Mouse (Mus musculus) heart, postnatal 36 days (tissue): ENCODE data around the gene Trim71. TPM values are rescaled to one million over a fixed set of nuclear protein-coding genes. Genes with fewer than 3 reads are reported as not detected.

Experiments used
- DNase-seq, 2 experiments: peaks; one replicate each; pipeline ENCODE4 v3.0.0; 2021 to 2022
- intact Hi-C: fragments of 180-260 bp; cut with DNase I; formaldehyde crosslinking; loops from one replicate; pipeline ENCODE4 v1.15.1; 2025
- total RNA-seq, 2 experiments: library from RNA; stranded (reverse); gene quantifications; 2 replicates each; pipeline ENCODE4 v1.2.3; 2021

Gene Trim71
- total RNA-seq, 2 experiments from 2014 or later, result not detected

GRCm38 (mm10) chr9:114560771-114561670 is 3.1 kb downstream of the Trim71 start:
- intact Hi-C loops, result no loop called here
- DNase-seq, result no peak

DNA sequence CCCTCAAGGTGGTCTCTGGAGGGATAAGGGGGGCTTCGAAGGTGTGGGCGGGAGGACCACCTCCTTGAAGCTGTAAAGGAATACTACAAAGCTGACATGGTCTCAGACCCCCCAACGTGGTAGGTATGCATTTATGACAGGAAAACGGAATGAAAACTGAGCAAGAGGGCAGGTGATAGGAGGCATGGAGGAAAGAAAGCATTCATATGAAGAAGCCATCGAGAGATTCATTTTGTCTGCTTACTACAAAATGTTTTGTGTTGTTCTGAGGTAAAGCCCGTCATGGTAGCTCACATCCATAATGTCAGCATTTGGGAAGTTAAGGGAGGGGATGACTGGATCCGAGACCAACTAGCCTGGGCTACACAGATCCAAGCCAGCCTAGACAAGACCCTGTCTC is 4.0 kb downstream of the Trim71 start:
- intact Hi-C loops, result no loop called here
- no peak for DNase-seq

- DNase-seq, result no peak
- intact Hi-C loops, result no loop called here
Observed at GRCm38 (mm10) chr9:114557086-114557485, 7.1 kb downstream of the Trim71 start.

GRCm38 (mm10) chr9:114556276-114556855 is 7.8 kb downstream of the Trim71 start:
- no peak for DNase-seq
- intact Hi-C loops, result no loop called here

- DNase-seq, result no peak
- intact Hi-C loops, result no loop called here
Observed at GRCm38 (mm10) chr9:114554355-114554979, 9.7 kb downstream of the Trim71 start.

DNA sequence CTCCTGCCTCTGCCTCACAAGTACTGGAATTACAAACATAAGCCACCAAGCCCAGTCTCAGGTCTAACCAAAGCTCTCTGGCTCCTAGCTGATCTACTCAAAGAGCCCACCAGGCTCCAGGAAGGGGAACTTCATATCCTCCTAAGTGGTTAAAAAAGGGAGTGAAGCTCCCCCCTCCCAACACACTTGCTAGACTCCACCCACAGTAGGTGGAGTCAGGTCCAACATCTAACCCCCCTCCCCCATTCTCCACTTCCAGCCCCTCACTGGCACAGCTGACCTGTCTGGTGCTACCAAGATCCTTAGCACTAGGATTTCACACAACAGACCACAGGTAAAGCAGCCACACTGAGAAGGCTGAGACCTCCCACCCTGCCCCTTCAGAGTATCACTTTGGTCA is 10.3 kb downstream of the Trim71 start:
- intact Hi-C loops, result no loop called here
- no peak for DNase-seq

- DNase-seq, result no peak
- intact Hi-C loops, result no loop called here
Observed at GRCm38 (mm10) chr9:114550033-114550432, 14.1 kb downstream of the Trim71 start.

GRCm38 (mm10) chr9:114549117-114549516 is 15.1 kb downstream of the Trim71 start:
- DNase-seq, result no peak
- intact Hi-C loops, result no loop called here

- intact Hi-C loops, result no loop called here
- no peak for DNase-seq
Observed at GRCm38 (mm10) chr9:114548496-114548895, 15.7 kb downstream of the Trim71 start.

- DNase-seq, result no peak
- intact Hi-C loops, result no loop called here
Observed at GRCm38 (mm10) chr9:114547643-114548077, 16.5 kb downstream of the Trim71 start.

DNA sequence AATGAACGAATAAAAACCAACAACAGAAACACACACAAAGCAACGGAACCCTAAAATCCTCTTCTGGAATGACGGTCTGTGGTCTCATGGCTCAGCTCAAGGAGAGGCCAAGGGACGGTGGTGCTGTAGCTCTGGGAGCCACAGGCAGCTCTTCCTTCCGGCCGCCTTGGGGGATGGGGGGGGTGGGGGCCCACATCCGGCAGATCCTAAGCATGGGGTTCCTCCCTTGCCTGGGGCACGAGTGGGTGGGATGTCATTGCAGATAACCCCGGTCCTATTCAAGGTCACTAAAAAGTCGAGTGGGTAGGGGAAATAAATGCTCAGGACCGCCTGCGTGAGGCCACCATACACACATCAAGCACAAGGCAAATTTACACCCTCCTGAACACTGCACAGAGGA is 17.4 kb downstream of the Trim71 start:
- intact Hi-C loops, result no loop called here
- DNase-seq, result no peak

- no peak for DNase-seq
- intact Hi-C loops, result no loop called here
Observed at GRCm38 (mm10) chr9:114544754-114545393, 19.3 kb downstream of the Trim71 start.

DNA sequence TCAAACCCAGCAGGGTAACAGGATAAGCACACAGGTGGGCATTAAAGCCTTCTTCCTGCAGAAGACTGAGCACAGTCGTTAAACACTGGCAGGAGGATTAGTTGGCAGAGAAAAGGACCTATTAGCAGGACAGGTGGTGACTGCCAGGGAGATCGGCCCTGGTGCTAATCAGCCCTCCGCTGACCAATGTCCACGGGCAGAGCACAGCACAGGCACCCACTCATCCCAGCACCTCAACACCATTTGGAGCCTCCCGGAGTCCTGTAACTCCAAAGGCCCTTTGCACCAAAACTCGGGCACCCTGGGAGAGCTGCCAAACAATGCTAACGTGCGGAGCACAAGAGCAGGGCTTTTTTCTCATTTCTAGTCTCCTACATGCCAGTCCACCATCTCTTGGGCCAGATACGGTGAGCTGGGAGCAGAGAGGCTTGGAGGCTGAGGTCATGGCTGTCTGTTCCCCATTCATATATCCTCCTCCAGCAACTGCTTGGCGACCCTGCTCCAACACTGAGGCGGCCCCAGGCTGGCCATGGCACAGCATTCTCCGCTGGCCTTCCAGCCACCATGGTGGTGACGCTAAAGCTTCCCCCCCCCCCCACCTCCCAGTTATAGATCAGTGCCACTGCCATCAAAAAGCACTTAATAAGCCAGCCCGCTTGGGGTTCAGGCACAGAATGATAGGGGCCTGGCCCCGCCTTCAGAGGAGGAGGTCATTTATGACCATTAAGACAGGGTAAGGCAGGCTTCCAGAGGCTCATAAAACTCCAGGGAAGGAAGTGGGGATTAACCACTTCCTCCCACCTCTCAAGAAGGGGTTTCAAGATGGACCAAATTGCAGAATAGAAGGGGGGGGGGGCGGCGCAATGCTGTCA is 20.1 kb downstream of the Trim71 start:
- intact Hi-C loops, result no loop called here
- DNase-seq, result no peak

- DNase-seq, result peak; percentile 27 to 29
- intact Hi-C loops, result no loop called here
Observed at GRCm38 (mm10) chr9:114541279-114541741, 22.9 kb downstream of the Trim71 start.

DNA sequence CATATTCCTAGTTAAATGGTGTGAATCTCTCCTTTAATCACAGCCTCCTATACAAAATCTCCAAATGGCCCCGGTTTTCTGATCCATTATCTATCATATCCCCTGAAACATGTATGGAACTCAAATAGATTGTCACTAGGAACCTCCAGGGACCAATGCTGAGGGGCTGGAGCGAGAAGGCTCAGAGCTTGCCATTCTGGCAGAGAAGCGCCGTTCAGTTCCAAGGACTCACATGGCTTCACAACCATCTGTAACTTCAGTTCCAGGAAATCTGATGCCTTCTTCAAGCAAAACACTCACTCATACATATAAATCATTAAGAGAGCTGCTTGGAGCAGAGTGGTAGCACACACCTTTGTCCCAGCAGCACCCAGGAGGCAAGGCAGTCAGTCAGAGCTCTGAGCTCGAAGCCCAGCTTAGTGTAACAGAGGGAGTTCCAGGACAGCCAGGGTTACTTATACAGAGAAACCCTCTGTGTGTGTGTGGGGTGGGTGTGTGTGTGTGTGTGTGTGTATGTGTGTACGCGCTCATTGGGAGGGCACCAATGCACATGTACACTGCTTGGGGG is 25.1 kb downstream of the Trim71 start:
- DNase-seq, result no peak
- intact Hi-C loops, result no loop called here

GRCm38 (mm10) chr9:114536628-114537027 is 27.5 kb downstream of the Trim71 start:
- DNase-seq, result no peak
- intact Hi-C loops, result no loop called here

DNA sequence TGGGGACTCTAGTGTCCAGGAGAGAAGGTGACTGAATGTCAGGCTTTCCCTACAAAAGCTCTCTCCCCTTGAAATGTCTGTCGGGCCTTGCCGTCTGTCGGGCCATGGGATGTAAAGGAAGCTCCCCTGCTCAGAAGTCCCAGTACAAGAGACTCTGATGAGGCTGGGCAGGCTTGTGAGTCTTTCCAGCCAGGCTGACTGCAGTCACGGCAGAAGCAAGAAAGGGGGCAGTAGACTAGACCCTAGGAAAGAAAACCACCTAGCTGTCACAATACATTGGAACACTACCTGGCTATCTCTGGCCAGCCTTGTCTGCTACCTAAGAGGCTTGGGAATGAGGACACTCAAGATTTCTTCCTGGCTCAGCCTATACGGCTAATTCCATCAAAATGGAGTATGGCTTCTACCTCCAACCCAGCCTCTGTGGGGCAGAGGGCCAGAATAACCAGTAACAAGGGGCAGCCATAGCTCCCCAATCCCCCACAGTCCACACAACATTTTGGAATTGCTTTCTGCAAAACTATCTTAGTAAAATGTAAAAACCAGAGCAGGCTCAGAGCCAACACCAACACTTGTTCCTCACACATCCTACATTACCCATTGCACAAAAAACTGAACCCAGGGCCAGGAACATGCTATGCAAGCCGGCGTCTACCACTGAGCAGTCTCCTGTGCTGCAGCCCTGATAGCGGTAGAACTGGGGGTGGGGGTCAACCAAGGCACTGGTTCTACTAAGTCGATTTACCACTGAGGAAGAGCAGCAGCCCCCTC is 29.2 kb downstream of the Trim71 start:
- no peak for DNase-seq
- intact Hi-C loops, result no loop called here

DNA sequence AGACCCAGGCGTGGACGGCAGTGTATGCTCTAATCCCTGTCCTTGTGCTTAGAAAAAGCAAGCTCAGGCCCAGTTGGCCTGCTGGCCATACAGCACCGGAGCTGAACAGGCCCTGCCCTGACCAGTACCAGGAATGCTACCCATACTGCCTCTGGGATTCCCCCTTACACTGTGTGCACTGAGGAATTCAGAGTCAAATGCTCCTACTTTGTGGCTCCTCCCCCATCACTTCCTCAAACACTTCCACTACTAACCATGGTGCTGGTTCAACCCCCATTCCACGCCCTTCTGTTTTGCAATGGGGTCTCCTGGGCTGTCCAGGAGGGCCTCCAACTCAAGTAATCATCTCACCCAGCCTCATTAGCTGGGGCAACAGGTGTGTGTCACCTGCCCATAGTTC is 30.3 kb downstream of the Trim71 start:
- DNase-seq, result no peak

DNA sequence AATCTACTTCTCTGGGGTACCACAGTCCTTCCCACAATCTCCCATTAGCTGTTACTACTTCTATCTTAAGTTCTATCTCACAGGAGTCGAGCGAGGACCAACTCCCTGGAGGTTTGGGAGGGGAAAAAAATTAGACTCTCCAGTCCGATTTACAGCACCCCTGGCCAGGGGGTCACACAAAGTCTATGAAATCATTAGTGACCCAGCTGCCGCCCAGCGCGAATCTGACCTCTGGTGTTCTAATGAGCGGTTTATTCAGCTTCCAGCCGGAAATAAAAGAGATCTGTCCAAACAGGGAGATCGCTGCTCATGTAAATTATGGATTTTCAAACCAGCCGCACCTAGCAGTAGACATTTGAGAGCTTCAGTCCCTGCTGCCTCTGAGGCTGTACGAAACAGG is 32.9 kb downstream of the Trim71 start:
- intact Hi-C loops, result no loop called here
- no peak for DNase-seq

More for the DNA sequence above, 30.3 kb downstream of the Trim71 start:
- intact Hi-C loops, result no loop called here
